Mouse (Mus musculus): ENCODE measurements around the gene Gm960.

DNA sequence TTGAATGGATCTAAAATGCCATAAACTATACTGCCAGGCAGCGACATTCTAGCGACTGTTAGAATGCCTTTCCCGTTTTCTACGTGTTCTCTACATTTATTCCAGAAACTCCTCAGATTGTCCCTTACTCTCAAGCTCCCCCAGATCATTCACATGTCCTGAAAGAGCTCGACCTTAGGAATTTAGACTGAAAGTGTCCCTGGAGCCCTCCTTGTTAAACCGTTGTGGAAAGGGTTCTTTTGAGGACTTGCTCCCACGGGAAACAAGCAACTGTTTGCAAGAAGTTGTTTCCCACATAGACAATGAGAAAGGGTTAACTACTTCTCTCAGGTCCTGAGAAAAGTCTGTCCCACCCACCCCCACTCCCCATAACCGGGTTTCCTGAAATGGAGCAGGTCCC lies 2.2 kb upstream of the Gm960 start:
- TF ChIP-seq CTCF (IDR thresholded peaks at IDR 0.05; ENCODE audit: extremely low read depth, insufficient read length, insufficient replicate concordance, low read depth, low read length) = no peak
- no peak for TF ChIP-seq POLR2A (IDR thresholded peaks at IDR 0.05; ENCODE audit: low read depth, low read length)
